11 mouse cellular contexts compared by ENCODE assay signal in the genomic region with DNA sequence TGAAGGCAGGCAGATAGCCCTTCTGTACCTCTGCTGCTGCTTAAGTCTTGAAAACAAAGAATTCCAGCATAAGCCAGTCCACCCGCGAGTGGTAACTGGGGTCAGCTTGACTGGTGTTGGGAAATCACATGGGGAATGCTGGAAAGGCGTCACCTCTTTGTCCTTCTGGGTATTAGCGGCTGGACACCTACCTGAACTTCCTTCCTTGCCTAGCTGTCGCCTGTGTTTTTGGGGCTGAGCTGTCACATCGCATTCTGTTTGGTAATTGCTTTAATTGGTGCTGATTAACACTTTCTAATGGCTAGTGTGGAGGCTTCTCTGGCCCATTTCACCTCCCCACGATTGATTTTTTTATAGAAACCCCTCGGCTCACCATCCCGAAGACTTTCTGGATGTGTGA.
DNase-seq lines count a peak whose midpoint lies in the region; ATAC-seq and TF ChIP-seq lines count a peak whose summit lies in the region.
"Had no signal": no experiment of that assay in that cellular context is flagged by ENCODE, and none has a peak within 500 bp of the region (broad histone marks: within the 10 kb centered on the region; RNA-seq: fewer than 3 reads in every experiment).

No protein-coding gene starts in this region.

- no peaks in the 10 kb centered on the region for H3K36me3 ChIP-seq in kidney, adult 2 months (ENCODE audit: control insufficient read depth, insufficient read depth, low read length)
- no peaks in the 10 kb centered on the region for H3K36me3 ChIP-seq in neural tube, embryonic 13.5 days
- H3K36me3 ChIP-seq in hindbrain, postnatal 0 days (ENCODE audit: insufficient read depth, low read length): no peaks in the 10 kb centered on the region
- H3K36me3 ChIP-seq: midbrain, embryonic 12.5 days; neural tube, embryonic 12.5 days had no signal

- no peaks in the 10 kb centered on the region for H3K27me3 ChIP-seq in kidney, adult 2 months (replicated peaks; ENCODE audit: control insufficient read depth, insufficient read depth, low read length)
- no peaks in the 10 kb centered on the region for H3K27me3 ChIP-seq in neural tube, embryonic 13.5 days
- H3K27me3 ChIP-seq in hindbrain, postnatal 0 days (ENCODE audit: insufficient read depth, low read length): no peaks in the 10 kb centered on the region
- H3K27me3 ChIP-seq: midbrain, embryonic 12.5 days; neural tube, embryonic 12.5 days had no signal

- H3K9me3 ChIP-seq in neural tube, embryonic 13.5 days: no peaks in the 10 kb centered on the region
- H3K9me3 ChIP-seq in hindbrain, postnatal 0 days (ENCODE audit: low read length): no peaks in the 10 kb centered on the region
- H3K9me3 ChIP-seq: midbrain, embryonic 12.5 days; neural tube, embryonic 12.5 days had no signal

- H3K4me2 ChIP-seq in neural tube, embryonic 13.5 days: no peak overlapping the region
- no peak overlapping the region for H3K4me2 ChIP-seq in hindbrain, postnatal 0 days (ENCODE audit: low read depth, low read length)
- H3K4me2 ChIP-seq: midbrain, embryonic 12.5 days; neural tube, embryonic 12.5 days had no signal

- ATAC-seq in neural tube, embryonic 13.5 days (ENCODE audit: low read depth): no peak
- ATAC-seq in hindbrain, postnatal 0 days: no peak

- intact Hi-C loops in gastrocnemius, adult 2 months (cut with DNase I): no loop called here
- intact Hi-C loops in gastrocnemius, postnatal 36 days (cut with DNase I): no loop called here

- H3K4me1 ChIP-seq in kidney, adult 2 months (ENCODE audit: control insufficient read depth, insufficient read depth, low read length): peaks cover 19% of the 10 kb centered on the region
- H3K4me1 ChIP-seq in neural tube, embryonic 13.5 days (replicated peaks): peaks cover 47% of the 10 kb centered on the region
- peaks cover 12% of the 10 kb centered on the region for H3K4me1 ChIP-seq in hindbrain, postnatal 0 days (ENCODE audit: insufficient read depth, low read length)

- no peak overlapping the region for H3K9ac ChIP-seq in neural tube, embryonic 13.5 days
- H3K9ac ChIP-seq in hindbrain, postnatal 0 days (replicated peaks; ENCODE audit: low read length): no peak overlapping the region
- H3K9ac ChIP-seq: midbrain, embryonic 12.5 days; neural tube, embryonic 12.5 days had no signal

- no peak for TF ChIP-seq POLR2A in kidney, adult 2 months (IDR thresholded peaks at IDR 0.05; ENCODE audit: low read depth, low read length)

- 79% methylated on average over 9 of the region's 9 CpGs for WGBS in kidney, adult 2 months
- WGBS in neural tube, embryonic 13.5 days: 76% methylated on average over 9 of the region's 9 CpGs
- WGBS in hindbrain, postnatal 0 days: 77% methylated on average over 9 of the region's 9 CpGs

- TF ChIP-seq CTCF in gastrocnemius, adult 2 months (IDR thresholded peaks at IDR 0.05): no peak
- TF ChIP-seq CTCF in kidney, adult 2 months (conservative IDR thresholded peaks at IDR 0.05; ENCODE audit: insufficient read depth, insufficient read length, low read depth, low read length): no peak
- TF ChIP-seq CTCF in hindbrain, postnatal 0 days (IDR thresholded peaks at IDR 0.05; ENCODE audit: low read depth): no peak

- DNase-seq in gastrocnemius, adult 2 months: no peak
- DNase-seq in gastrocnemius, postnatal 36 days: no peak
- no peak for DNase-seq in kidney, adult 2 months
- no peak for DNase-seq in kidney, postnatal 14 days
- DNase-seq in neural tube, embryonic 10.5 days (ENCODE audit: extremely low spot score, low spot score): no peak
- DNase-seq in right cerebral cortex, postnatal 10 days (ENCODE audit: low spot score in 2 of 2): no peak
- no peak for DNase-seq in hindbrain, postnatal 0 days (ENCODE audit: low spot score)
- DNase-seq: thymus, postnatal 14 days had no signal

- H3K4me3 ChIP-seq in gastrocnemius, adult 2 months: no peak overlapping the region
- no peak overlapping the region for H3K4me3 ChIP-seq in kidney, adult 2 months (ENCODE audit: insufficient read depth, low read depth, low read length)
- no peak overlapping the region for H3K4me3 ChIP-seq in neural tube, embryonic 13.5 days
- no peak overlapping the region for H3K4me3 ChIP-seq in hindbrain, postnatal 0 days (ENCODE audit: low read length)
- H3K4me3 ChIP-seq: midbrain, embryonic 12.5 days; neural tube, embryonic 12.5 days had no signal

- H3K27ac ChIP-seq in gastrocnemius, adult 2 months: peak overlapping the region; percentile 28
- 0 out of 2 replicates have a peak overlapping the region, but pooled peaks have one; percentile 12 for H3K27ac ChIP-seq in kidney, adult 2 months (ENCODE audit: insufficient read depth, low read depth, low read length)
- peak overlapping the region; percentile 52; the same call in 1 of the 2 replicates for H3K27ac ChIP-seq in neural tube, embryonic 13.5 days (replicated peaks)
- H3K27ac ChIP-seq in hindbrain, postnatal 0 days: no peak overlapping the region
- H3K27ac ChIP-seq: midbrain, embryonic 12.5 days; neural tube, embryonic 12.5 days had no signal
